Mouse (Mus musculus): Measurements from ENCODE around the gene Prrc2a. TPM values are rescaled to one million over a fixed set of nuclear protein-coding genes. Genes with fewer than 3 reads are reported as not detected.
A peak's percentile ranks its signal among the peaks of the same experiment; 100 is the strongest.

Prrc2a gene
- polyA plus RNA-seq, 1 experiment from 2014 or later: 86.8 TPM

DNA sequence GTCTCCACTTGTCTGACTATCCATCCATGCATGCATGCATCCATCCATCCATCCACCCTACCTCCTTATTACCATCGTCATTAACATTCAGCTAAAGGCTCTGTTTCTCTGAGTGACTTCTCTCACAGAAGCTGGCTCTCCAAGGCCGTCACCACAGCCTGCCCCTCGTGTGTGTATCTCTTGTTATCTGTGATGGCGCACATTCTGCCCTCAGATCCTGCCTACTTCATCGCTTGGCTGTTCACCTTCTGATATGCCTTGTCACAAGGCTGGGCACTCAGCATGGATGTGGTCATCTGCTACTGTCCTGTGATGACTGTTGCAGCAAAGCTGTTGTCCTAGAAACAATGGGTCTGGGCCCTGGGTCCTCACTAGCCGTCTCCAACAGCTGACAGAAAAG is 59.9 kb downstream of the Prrc2a start:
- Histone ChIP-seq H3K9me3 (replicated peaks) (no peaks in the 10 kb centered on the region), H3K9ac (peak overlapping the region; percentile 57), H3K36me3 (peaks cover 43% of the 10 kb centered on the region), H3K4me2 (peak overlapping the region; percentile 50), H3K4me1 (peaks cover 54% of the 10 kb centered on the region), H3K27ac (peak overlapping the region; percentile 82), H3K4me3 (no peak overlapping the region), H3K27me3 (replicated peaks) (no peaks in the 10 kb centered on the region)
- ATAC-seq: peak; percentile 87
- 20% methylated on average over 6 of the region's 6 CpGs for WGBS (ENCODE audit: insufficient replicate concordance)

DNA sequence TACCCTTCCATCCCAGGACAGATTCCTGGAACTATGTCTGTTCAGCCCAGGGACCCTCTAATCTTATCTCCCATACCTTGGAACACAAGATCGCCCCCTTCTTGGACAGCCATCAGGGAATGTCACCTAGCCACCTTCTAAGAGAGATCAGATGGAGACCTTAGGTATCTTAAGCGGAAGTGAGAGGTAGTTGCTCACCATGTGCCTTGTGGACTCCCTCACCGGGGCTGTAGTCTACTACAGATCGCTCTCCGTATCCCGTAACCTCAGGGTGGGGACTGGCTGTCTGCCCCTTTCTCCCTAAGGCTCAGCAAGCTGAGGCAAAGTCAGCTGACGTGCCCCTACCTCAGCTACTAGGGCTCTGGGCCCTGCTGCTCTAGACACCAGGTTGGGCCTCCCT is 60.6 kb downstream of the Prrc2a start:
- Histone ChIP-seq H3K27me3 (replicated peaks) (no peaks in the 10 kb centered on the region), H3K36me3 (peaks cover 50% of the 10 kb centered on the region), H3K27ac (peak overlapping the region; percentile 82), H3K4me3 (no peak overlapping the region), H3K9me3 (replicated peaks) (no peaks in the 10 kb centered on the region), H3K4me2 (peak overlapping the region; percentile 50), H3K4me1 (peaks cover 55% of the 10 kb centered on the region), H3K9ac (peak overlapping the region; percentile 57)
- ATAC-seq: no peak
- WGBS (ENCODE audit: insufficient replicate concordance): 67% methylated on average over 7 of the region's 7 CpGs

DNA sequence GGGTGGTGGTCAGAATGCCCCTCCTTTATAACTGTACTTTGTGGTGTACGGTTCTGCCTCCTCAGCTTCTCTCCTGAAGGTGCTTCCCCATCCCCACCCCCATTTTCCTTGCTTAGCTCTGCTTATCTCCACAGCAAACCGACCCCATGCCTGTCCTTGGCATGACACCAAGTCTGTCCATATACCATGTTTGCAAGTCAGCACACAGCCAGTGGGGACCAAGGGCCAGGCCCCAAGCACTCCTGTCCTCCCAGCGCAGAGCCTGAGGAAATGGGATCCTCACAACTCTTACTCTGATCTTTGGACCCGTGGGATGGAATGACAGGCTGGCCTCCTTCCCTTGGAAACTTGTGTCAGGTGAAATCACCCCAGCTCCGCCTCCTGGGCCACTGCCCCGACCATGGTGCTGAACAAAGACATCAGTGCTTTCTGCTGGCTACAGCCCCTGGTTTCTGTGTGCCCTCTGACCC is 61.4 kb downstream of the Prrc2a start:
- no peak for ATAC-seq
- Histone ChIP-seq H3K27ac (peak overlapping the region; percentile 82), H3K4me1 (peaks cover 61% of the 10 kb centered on the region), H3K9me3 (replicated peaks) (no peaks in the 10 kb centered on the region), H3K4me2 (peak overlapping the region; percentile 50; the same call in 1 of the 2 replicates), H3K4me3 (no peak overlapping the region), H3K27me3 (replicated peaks) (no peaks in the 10 kb centered on the region), H3K36me3 (peaks cover 58% of the 10 kb centered on the region), H3K9ac (peak overlapping the region; percentile 57)
- WGBS (ENCODE audit: insufficient replicate concordance): 54% methylated on average over 6 of the region's 6 CpGs

DNA sequence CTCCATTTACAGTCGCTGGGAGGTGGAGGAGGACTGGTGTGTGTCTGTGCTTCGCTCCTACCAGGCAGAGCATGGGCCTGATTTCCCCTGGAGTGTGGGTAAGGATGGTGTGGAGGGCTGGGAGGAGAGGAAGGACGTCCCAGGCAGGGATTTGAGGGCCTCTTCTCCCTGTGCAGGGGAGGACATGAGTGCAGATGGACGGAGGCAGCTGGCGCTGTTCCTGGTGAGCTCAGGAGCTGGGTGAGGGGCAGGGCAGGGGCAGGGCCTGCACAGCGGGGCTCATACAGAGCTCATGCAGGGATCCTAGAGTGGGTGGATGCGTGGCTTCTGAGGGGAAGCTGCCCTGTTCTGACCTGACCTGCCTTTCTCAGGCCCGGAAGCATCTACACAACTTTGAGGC is 62.4 kb downstream of the Prrc2a start:
- H3K9ac ChIP-seq: no peak overlapping the region
- no peak overlapping the region for H3K4me2 ChIP-seq
- peaks cover 68% of the 10 kb centered on the region for H3K36me3 ChIP-seq
- H3K4me1 ChIP-seq: peaks cover 61% of the 10 kb centered on the region
- no peaks in the 10 kb centered on the region for H3K27me3 ChIP-seq (replicated peaks)
- WGBS (ENCODE audit: insufficient replicate concordance): 79% methylated on average over 8 of the region's 8 CpGs
- ATAC-seq: no peak
- peak overlapping the region; percentile 43 for H3K27ac ChIP-seq
- no peak overlapping the region for H3K4me3 ChIP-seq
- no peaks in the 10 kb centered on the region for H3K9me3 ChIP-seq (replicated peaks)

DNA sequence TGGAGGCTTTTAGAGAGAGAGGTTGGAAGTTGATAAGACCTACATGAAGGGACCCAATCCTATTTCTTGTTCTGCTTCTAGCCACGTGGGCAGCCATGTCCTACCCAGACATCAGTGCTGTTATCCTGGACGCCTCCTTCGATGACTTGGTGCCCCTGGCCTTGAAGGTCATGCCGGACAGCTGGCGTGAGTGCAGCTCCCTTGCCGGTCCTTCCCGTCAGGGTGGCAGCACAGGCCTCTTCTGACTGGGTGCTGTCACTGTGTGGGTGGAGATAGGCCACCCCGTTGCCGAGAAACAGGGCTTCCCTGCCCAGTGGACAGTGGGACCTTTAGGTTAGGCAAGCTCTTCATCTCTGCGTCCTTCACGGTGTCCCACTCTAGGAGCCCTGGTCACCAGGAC is 63.5 kb downstream of the Prrc2a start:
- Histone ChIP-seq H3K27ac (no peak overlapping the region), H3K36me3 (peaks cover 79% of the 10 kb centered on the region), H3K9me3 (replicated peaks) (no peaks in the 10 kb centered on the region), H3K4me2 (no peak overlapping the region), H3K9ac (no peak overlapping the region), H3K27me3 (replicated peaks) (no peaks in the 10 kb centered on the region), H3K4me1 (peaks cover 58% of the 10 kb centered on the region), H3K4me3 (no peak overlapping the region)
- WGBS (ENCODE audit: insufficient replicate concordance): 92% methylated on average over 11 of the region's 11 CpGs
- ATAC-seq: no peak

DNA sequence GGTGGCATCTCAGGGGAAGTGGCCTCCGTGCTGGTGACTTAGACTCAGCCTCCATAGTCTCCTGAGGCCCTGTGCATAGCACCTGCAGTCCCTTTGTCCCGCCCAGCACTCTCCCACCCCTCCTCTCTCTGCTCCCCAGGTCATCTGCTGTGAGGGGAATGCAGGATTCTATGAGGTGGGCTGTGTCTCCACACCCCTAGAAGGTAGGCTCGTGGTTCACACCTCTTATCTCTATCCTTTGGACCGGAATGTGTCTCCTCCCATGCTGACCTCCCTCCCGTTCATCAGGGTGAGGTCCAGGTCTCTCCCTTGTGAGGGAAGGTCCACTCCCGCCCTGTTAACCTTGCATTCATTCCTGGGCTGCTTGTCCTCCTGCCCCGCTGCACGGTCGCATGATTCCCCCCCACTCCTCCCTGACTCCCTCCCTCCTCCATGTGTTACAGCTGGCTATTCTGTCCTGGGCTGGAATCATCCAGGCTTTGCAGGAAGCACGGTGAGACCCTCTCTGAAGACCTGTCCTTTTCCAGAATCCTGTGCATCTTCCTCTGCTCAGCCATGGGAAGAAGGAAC is 64.4 kb downstream of the Prrc2a start:
- no peaks in the 10 kb centered on the region for H3K27me3 ChIP-seq (replicated peaks)
- H3K36me3 ChIP-seq: peaks cover 88% of the 10 kb centered on the region
- 66% methylated on average over 10 of the region's 10 CpGs for WGBS (ENCODE audit: insufficient replicate concordance)
- H3K4me3 ChIP-seq: no peak overlapping the region
- H3K9ac ChIP-seq: 0 out of 2 replicates have a peak overlapping the region, but pooled peaks have one; percentile 14
- no peaks in the 10 kb centered on the region for H3K9me3 ChIP-seq (replicated peaks)
- no peak overlapping the region for H3K4me2 ChIP-seq
- H3K27ac ChIP-seq: no peak overlapping the region
- H3K4me1 ChIP-seq: peaks cover 50% of the 10 kb centered on the region
- no peak for ATAC-seq

Small RNAs within 50 kb of the gene (microRNA-seq; reads per million reads assigned to microRNA genes)
- gene Mir6973a: not detected
- not detected for gene Mir6974

Other genes with a start within 250 kb of the Prrc2a start
- gene Neu1, start 233.6 kb downstream of the Prrc2a start, polyA plus RNA-seq (2016; fragmentation: Nextera tagmentation; extraction: Ambion mirVana): 16.9 and 17.3 TPM in 2 replicates
- 0.11 and 0.21 TPM in 2 replicates for gene Hspa1b, start 205.7 kb downstream of the Prrc2a start, polyA plus RNA-seq (2016; fragmentation: Nextera tagmentation; extraction: Ambion mirVana)
- 0.73 TPM in 1 of 2 replicates, not detected in the other for gene Gm20481, start 195.0 kb downstream of the Prrc2a start, polyA plus RNA-seq (2016; fragmentation: Nextera tagmentation; extraction: Ambion mirVana)
- gene Hspa1a, start 192.7 kb downstream of the Prrc2a start, polyA plus RNA-seq (2016; fragmentation: Nextera tagmentation; extraction: Ambion mirVana): 2.8 and 5.0 TPM in 2 replicates
- gene Hspa1l, start 192.2 kb downstream of the Prrc2a start, polyA plus RNA-seq (2016; fragmentation: Nextera tagmentation; extraction: Ambion mirVana): 0.38 and 0.49 TPM in 2 replicates
- gene Lsm2, start 183.0 kb downstream of the Prrc2a start, polyA plus RNA-seq (2016; fragmentation: Nextera tagmentation; extraction: Ambion mirVana): 202 and 215 TPM in 2 replicates
- gene Vars, start 163.9 kb downstream of the Prrc2a start, polyA plus RNA-seq (2016; fragmentation: Nextera tagmentation; extraction: Ambion mirVana): 208 and 211 TPM in 2 replicates
- gene Vwa7, start 148.3 kb downstream of the Prrc2a start, polyA plus RNA-seq (2016; fragmentation: Nextera tagmentation; extraction: Ambion mirVana): 0.10 and 0.15 TPM in 2 replicates
- gene Sapcd1, start 136.9 kb downstream of the Prrc2a start, polyA plus RNA-seq (2016; fragmentation: Nextera tagmentation; extraction: Ambion mirVana): 2.8 and 3.4 TPM in 2 replicates
- gene Msh5, start 118.2 kb downstream of the Prrc2a start, polyA plus RNA-seq (2016; fragmentation: Nextera tagmentation; extraction: Ambion mirVana): 4.0 and 4.8 TPM in 2 replicates
- gene Clic1, start 114.9 kb downstream of the Prrc2a start, polyA plus RNA-seq (2016; fragmentation: Nextera tagmentation; extraction: Ambion mirVana): 160 and 162 TPM in 2 replicates
- gene Ddah2, start 105.9 kb downstream of the Prrc2a start, polyA plus RNA-seq (2016; fragmentation: Nextera tagmentation; extraction: Ambion mirVana): 49.0 and 49.1 TPM in 2 replicates
- 0.41 and 0.44 TPM in 2 replicates for gene Ly6g6c, start 99.5 kb downstream of the Prrc2a start, polyA plus RNA-seq (2016; fragmentation: Nextera tagmentation; extraction: Ambion mirVana)
- gene Mpig6b, start 98.7 kb downstream of the Prrc2a start, polyA plus RNA-seq (2016; fragmentation: Nextera tagmentation; extraction: Ambion mirVana): 7.3 and 8.7 TPM in 2 replicates
- 0.23 TPM in 1 of 2 replicates, not detected in the other for gene Ly6g6e, start 88.0 kb downstream of the Prrc2a start, polyA plus RNA-seq (2016; fragmentation: Nextera tagmentation; extraction: Ambion mirVana)
- 0.36 and 0.53 TPM in 2 replicates for gene Ly6g6d, start 86.8 kb downstream of the Prrc2a start, polyA plus RNA-seq (2016; fragmentation: Nextera tagmentation; extraction: Ambion mirVana)
- gene Ly6g6f, start 79.3 kb downstream of the Prrc2a start, polyA plus RNA-seq (2016; fragmentation: Nextera tagmentation; extraction: Ambion mirVana): 10.2 and 10.5 TPM in 2 replicates
- 60.2 and 61.1 TPM in 2 replicates for gene Abhd16a, start 75.6 kb downstream of the Prrc2a start, polyA plus RNA-seq (2016; fragmentation: Nextera tagmentation; extraction: Ambion mirVana)
- gene Ly6g5c, start 56.6 kb downstream of the Prrc2a start, polyA plus RNA-seq (2016; fragmentation: Nextera tagmentation; extraction: Ambion mirVana): not detected in 2 replicates
- 0.55 and 0.81 TPM in 2 replicates for gene Ly6g5b, start 49.5 kb downstream of the Prrc2a start, polyA plus RNA-seq (2016; fragmentation: Nextera tagmentation; extraction: Ambion mirVana)
- 16.5 and 19.6 TPM in 2 replicates for gene Gpank1, start 43.4 kb downstream of the Prrc2a start, polyA plus RNA-seq (2016; fragmentation: Nextera tagmentation; extraction: Ambion mirVana)
- 187 and 192 TPM in 2 replicates for gene Csnk2b, start 42.8 kb downstream of the Prrc2a start, polyA plus RNA-seq (2016; fragmentation: Nextera tagmentation; extraction: Ambion mirVana)
- 3.7 and 4.3 TPM in 2 replicates for gene D17H6S53E, start 38.5 kb downstream of the Prrc2a start, polyA plus RNA-seq (2016; fragmentation: Nextera tagmentation; extraction: Ambion mirVana)
- gene Apom, start 32.8 kb downstream of the Prrc2a start, polyA plus RNA-seq (2016; fragmentation: Nextera tagmentation; extraction: Ambion mirVana): 482 and 508 TPM in 2 replicates
- 29.1 and 35.5 TPM in 2 replicates for gene Bag6, start 29.7 kb downstream of the Prrc2a start, polyA plus RNA-seq (2016; fragmentation: Nextera tagmentation; extraction: Ambion mirVana)
- gene Aif1, start 11.2 kb upstream of the Prrc2a start, polyA plus RNA-seq (2016; fragmentation: Nextera tagmentation; extraction: Ambion mirVana): 10.5 and 11.6 TPM in 2 replicates
- gene Lst1, start 23.5 kb upstream of the Prrc2a start, polyA plus RNA-seq (2016; fragmentation: Nextera tagmentation; extraction: Ambion mirVana): 20.8 and 23.7 TPM in 2 replicates
- gene Ltb, start 29.5 kb upstream of the Prrc2a start, polyA plus RNA-seq (2016; fragmentation: Nextera tagmentation; extraction: Ambion mirVana): 1.2 and 1.3 TPM in 2 replicates
- 0.33 and 0.36 TPM in 2 replicates for gene Tnf, start 37.1 kb upstream of the Prrc2a start, polyA plus RNA-seq (2016; fragmentation: Nextera tagmentation; extraction: Ambion mirVana)
- gene Lta, start 40.5 kb upstream of the Prrc2a start, polyA plus RNA-seq (2016; fragmentation: Nextera tagmentation; extraction: Ambion mirVana): 0.12 TPM in 1 of 2 replicates, not detected in the other
- gene Gm16181, start 55.9 kb upstream of the Prrc2a start, polyA plus RNA-seq (2016; fragmentation: Nextera tagmentation; extraction: Ambion mirVana): 0.42 TPM in 1 of 2 replicates, not detected in the other
- 1.3 and 1.8 TPM in 2 replicates for gene Atp6v1g2, start 68.8 kb upstream of the Prrc2a start, polyA plus RNA-seq (2016; fragmentation: Nextera tagmentation; extraction: Ambion mirVana)
- 5.7 and 6.4 TPM in 2 replicates for gene Nfkbil1, start 70.9 kb upstream of the Prrc2a start, polyA plus RNA-seq (2016; fragmentation: Nextera tagmentation; extraction: Ambion mirVana)
- 258 and 267 TPM in 2 replicates for gene Ddx39b, start 76.8 kb upstream of the Prrc2a start, polyA plus RNA-seq (2016; fragmentation: Nextera tagmentation; extraction: Ambion mirVana)
- 66.8 and 72.5 TPM in 2 replicates for gene H2-D1, start 97.8 kb upstream of the Prrc2a start, polyA plus RNA-seq (2016; fragmentation: Nextera tagmentation; extraction: Ambion mirVana)
- gene H2-Q1, start 155.5 kb upstream of the Prrc2a start, polyA plus RNA-seq (2016; fragmentation: Nextera tagmentation; extraction: Ambion mirVana): 0.93 and 1.0 TPM in 2 replicates
- 0.72 and 0.85 TPM in 2 replicates for gene H2-Q2, start 177.3 kb upstream of the Prrc2a start, polyA plus RNA-seq (2016; fragmentation: Nextera tagmentation; extraction: Ambion mirVana)
- gene H2-Q4, start 214.7 kb upstream of the Prrc2a start, polyA plus RNA-seq (2016; fragmentation: Nextera tagmentation; extraction: Ambion mirVana): 1.9 and 2.3 TPM in 2 replicates